Mouse (Mus musculus): ENCODE results near the gene Plpp7.

DNA sequence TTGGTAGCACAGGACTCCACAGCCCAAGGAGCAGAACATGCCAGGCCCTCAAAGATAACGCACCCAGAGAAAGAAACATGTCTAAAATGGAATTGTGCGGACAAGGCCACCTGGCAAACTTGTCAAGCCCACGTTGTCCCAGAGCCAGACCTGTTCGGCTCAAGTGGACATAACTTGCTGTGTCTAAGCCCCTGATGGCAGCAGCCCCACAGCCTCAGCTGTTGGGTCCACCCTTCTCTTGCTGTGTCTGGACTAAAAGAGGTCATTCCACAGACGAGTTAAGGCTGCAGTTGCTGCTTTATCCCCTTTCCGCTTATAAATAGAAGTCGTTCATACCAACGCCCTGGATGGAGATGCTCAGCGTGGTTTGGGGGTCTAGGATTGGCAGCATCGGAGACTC is 38.8 kb upstream of the Plpp7 start:
- no peak for TF ChIP-seq POLR2A (IDR thresholded peaks at IDR 0.05; ENCODE audit: low read depth, low read length)
- TF ChIP-seq CTCF (IDR thresholded peaks at IDR 0.05; ENCODE audit: extremely low read depth, insufficient read length, insufficient replicate concordance, low read depth, low read length) = no peak
